Mouse (Mus musculus): ENCODE results near the gene Rdh16f2. TPM values are rescaled to one million over a fixed set of nuclear protein-coding genes. Genes with fewer than 3 reads are reported as not detected.
"Not testable (repeated sequence)": the region's sequence is repeated elsewhere in the genome, so short reads cannot be mapped to it uniquely, and the experiment has no call there.

Gene Rdh16f2
- polyA plus RNA-seq (2012; rRNA removed) (not detected in 2 replicates), polyA plus RNA-seq (2014; fragmentation: Nextera tagmentation; extraction: Ambion mirVana) (not detected in 2 replicates)

DNA sequence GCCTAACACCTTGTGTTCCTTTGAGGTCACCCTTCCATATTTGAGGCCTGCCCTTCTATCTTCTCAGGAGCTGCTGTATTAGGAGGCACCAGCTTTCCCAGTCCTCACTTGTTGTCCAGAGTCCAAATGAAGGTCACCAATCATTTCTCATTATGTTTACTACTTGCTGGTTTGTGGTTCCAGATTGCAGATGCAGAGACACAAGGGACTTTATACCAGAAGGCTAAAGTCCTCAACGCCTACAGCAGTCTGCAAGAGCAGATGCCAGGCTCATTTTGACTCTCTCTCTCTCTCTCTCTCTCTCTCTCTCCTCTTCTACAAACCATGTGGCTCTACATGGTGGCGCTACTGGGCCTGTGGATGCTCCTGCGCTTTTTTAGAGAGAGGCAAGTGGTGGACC, at the start of gene Rdh16f2:
TSS of gene Rdh16f2 (plus strand) at position 243 of the 400 bp plus-strand sequence.
- 79% methylated on average over 3 of the region's 3 CpGs for WGBS
- no peak within 1 kb of the TSS for H3K4me3 ChIP-seq (replicated peaks; ENCODE audit: low read length)
- DNase-seq (ENCODE audit: low spot score) (no peak), ATAC-seq (ENCODE audit: low FRiP score, low read depth) (no peak)
- H3K4me2 ChIP-seq (replicated peaks; ENCODE audit: low read depth, low read length, severe bottlenecking) = no peak within 1 kb of the TSS
- H3K9me3 ChIP-seq (ENCODE audit: control insufficient read depth, low read length) = no peaks in the 10 kb centered on the region
- H3K36me3 ChIP-seq (ENCODE audit: control insufficient read depth, insufficient read depth, low read length) = no peaks in the 10 kb centered on the region
- H3K4me1 ChIP-seq (ENCODE audit: control insufficient read depth, insufficient read depth, low read length) = no peaks in the 10 kb centered on the region
- H3K27ac ChIP-seq (replicated peaks; ENCODE audit: low read depth, low read length) = no peak within 1 kb of the TSS
- no peak for TF ChIP-seq POLR2A (IDR thresholded peaks at IDR 0.05; ENCODE audit: borderline replicate concordance, extremely low read depth, insufficient read depth, insufficient read length)
- no peaks in the 10 kb centered on the region for H3K27me3 ChIP-seq (ENCODE audit: control insufficient read depth, insufficient read depth, low read length)
- H3K9ac ChIP-seq (ENCODE audit: low read depth, low read length, severe bottlenecking) = no peak within 1 kb of the TSS

DNA sequence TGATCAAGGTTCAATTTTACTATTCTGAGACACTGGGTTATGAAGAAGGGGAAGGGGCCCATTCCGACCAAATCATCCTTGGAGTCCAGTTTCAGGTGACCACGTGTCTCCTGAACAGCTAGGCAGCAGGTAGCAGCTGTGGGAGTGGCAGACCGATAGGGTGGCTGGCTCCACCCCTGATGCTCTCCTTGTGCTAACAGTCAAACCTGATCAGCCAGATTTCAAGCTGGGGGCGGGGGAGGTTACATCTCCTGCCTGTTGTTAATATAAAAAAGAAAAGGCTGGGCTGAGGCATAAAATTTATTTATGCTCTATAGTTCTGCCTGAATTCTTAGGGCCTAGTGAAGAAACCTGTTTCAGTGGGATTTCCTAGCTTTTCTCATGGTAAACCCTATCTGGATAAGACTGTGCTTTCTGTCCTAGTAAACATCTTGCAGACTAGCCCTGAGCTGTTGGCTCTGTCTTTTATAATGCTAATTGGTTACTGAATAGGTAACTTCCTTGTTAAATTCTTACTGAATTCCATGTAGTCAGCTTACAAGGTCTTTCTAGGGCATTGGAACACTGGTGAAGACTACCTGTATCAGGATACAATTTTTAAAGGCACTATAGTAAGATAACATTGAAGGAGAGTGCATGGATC, 48.9 kb upstream of the Rdh16f2 start:
- DNase-seq (ENCODE audit: low spot score); ATAC-seq (ENCODE audit: low FRiP score, low read depth); H3K4me3 ChIP-seq (replicated peaks; ENCODE audit: low read length); H3K9me3 ChIP-seq (ENCODE audit: control insufficient read depth, low read length); H3K36me3 ChIP-seq (ENCODE audit: control insufficient read depth, insufficient read depth, low read length); H3K27ac ChIP-seq (replicated peaks; ENCODE audit: low read depth, low read length); H3K9ac ChIP-seq (ENCODE audit: low read depth, low read length, severe bottlenecking); H3K4me2 ChIP-seq (replicated peaks; ENCODE audit: low read depth, low read length, severe bottlenecking); H3K27me3 ChIP-seq (ENCODE audit: control insufficient read depth, insufficient read depth, low read length); H3K4me1 ChIP-seq (ENCODE audit: control insufficient read depth, insufficient read depth, low read length): not testable (repeated sequence)
- 66% methylated on average over 4 of the region's 4 CpGs for whole genome bisulfite sequencing

DNA sequence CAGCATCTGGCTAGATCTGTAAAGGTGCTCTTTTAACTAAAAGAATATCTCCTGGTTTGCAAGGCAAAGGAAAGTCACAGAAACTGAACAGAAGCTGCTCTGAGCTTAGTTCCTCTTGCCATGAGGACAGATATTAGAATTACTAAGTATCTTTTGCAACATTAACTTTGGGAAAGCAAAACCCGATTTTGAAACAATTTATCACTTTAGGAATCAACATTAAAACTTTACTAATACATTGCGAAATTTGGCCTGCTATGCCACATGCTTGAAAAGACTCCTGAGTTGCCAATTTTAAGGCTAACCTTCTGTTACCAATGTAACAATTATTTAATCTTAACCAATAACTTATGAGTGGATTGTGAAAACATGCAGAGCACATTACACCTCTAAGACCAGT, 44.5 kb upstream of the Rdh16f2 start:
- not testable (repeated sequence) for H3K27ac ChIP-seq (replicated peaks; ENCODE audit: low read depth, low read length); H3K36me3 ChIP-seq (ENCODE audit: control insufficient read depth, insufficient read depth, low read length); DNase-seq (ENCODE audit: low spot score); H3K4me1 ChIP-seq (ENCODE audit: control insufficient read depth, insufficient read depth, low read length); H3K27me3 ChIP-seq (ENCODE audit: control insufficient read depth, insufficient read depth, low read length); ATAC-seq (ENCODE audit: low FRiP score, low read depth); H3K4me3 ChIP-seq (replicated peaks; ENCODE audit: low read length); H3K9ac ChIP-seq (ENCODE audit: low read depth, low read length, severe bottlenecking); H3K9me3 ChIP-seq (ENCODE audit: control insufficient read depth, low read length); H3K4me2 ChIP-seq (replicated peaks; ENCODE audit: low read depth, low read length, severe bottlenecking)
- WGBS = 87% methylated on average over 2 of the region's 2 CpGs

DNA sequence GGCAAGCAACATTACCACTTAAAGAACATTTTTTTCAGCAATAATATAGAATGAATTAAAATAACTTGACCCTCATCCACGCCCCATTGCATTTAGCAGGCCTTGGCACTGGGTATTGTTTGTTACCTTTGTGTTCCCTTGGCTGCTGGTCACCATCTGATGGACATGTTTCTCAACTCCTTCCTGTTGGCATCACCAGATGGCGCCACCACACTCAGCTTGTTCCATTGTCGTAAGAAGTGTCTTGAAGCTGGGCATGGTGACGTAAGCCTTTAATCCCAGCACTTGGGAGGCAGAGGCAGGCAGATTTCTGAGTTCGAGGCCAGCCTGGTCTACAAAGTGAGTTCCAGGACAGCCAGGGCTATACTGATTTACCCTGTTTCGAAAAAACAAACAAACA, 40.9 kb upstream of the Rdh16f2 start:
- no peak overlapping the region for H3K4me2 ChIP-seq (replicated peaks; ENCODE audit: low read depth, low read length, severe bottlenecking)
- 76% methylated on average over 6 of the region's 6 CpGs for WGBS
- no peak overlapping the region for H3K27ac ChIP-seq (replicated peaks; ENCODE audit: low read depth, low read length)
- no peak for ATAC-seq (ENCODE audit: low FRiP score, low read depth)
- no peaks in the 10 kb centered on the region for H3K27me3 ChIP-seq (ENCODE audit: control insufficient read depth, insufficient read depth, low read length)
- TF ChIP-seq POLR2A (IDR thresholded peaks at IDR 0.05; ENCODE audit: borderline replicate concordance, extremely low read depth, insufficient read depth, insufficient read length) = no peak
- H3K4me1 ChIP-seq (ENCODE audit: control insufficient read depth, insufficient read depth, low read length) = no peaks in the 10 kb centered on the region
- no peak overlapping the region for H3K9ac ChIP-seq (ENCODE audit: low read depth, low read length, severe bottlenecking)
- no peaks in the 10 kb centered on the region for H3K9me3 ChIP-seq (ENCODE audit: control insufficient read depth, low read length)
- no peak overlapping the region for H3K4me3 ChIP-seq (replicated peaks; ENCODE audit: low read length)
- no peaks in the 10 kb centered on the region for H3K36me3 ChIP-seq (ENCODE audit: control insufficient read depth, insufficient read depth, low read length)
- no peak for DNase-seq (ENCODE audit: low spot score)

DNA sequence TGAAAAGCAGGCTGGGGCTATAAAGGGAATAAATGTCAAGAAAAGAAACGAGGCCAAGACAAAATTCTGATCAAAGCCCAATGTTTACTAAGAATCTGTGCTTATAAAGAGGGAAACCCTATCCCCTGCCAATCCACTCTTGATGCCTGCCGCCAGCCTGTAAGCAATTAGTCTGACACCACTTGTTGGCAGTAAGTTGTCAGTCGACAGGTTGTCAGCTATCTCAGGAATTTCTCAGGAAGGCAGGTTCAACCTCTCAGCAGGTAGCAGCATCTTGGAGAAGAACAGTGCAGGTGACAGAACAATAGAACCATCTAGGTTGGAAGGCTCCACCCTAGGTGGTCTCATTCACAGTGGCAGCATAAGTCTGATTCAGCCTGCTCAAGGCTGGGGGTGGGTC, 37.2 kb upstream of the Rdh16f2 start:
- no peak overlapping the region for H3K4me3 ChIP-seq (replicated peaks; ENCODE audit: low read length)
- ATAC-seq (ENCODE audit: low FRiP score, low read depth) = no peak
- no peaks in the 10 kb centered on the region for H3K36me3 ChIP-seq (ENCODE audit: control insufficient read depth, insufficient read depth, low read length)
- H3K4me1 ChIP-seq (ENCODE audit: control insufficient read depth, insufficient read depth, low read length) = no peaks in the 10 kb centered on the region
- no peaks in the 10 kb centered on the region for H3K9me3 ChIP-seq (ENCODE audit: control insufficient read depth, low read length)
- H3K4me2 ChIP-seq (replicated peaks; ENCODE audit: low read depth, low read length, severe bottlenecking) = no peak overlapping the region
- H3K27ac ChIP-seq (replicated peaks; ENCODE audit: low read depth, low read length) = no peak overlapping the region
- 58% methylated on average over 3 of the region's 3 CpGs for WGBS
- no peaks in the 10 kb centered on the region for H3K27me3 ChIP-seq (ENCODE audit: control insufficient read depth, insufficient read depth, low read length)
- no peak overlapping the region for H3K9ac ChIP-seq (ENCODE audit: low read depth, low read length, severe bottlenecking)
- no peak for DNase-seq (ENCODE audit: low spot score)
- no peak for TF ChIP-seq POLR2A (IDR thresholded peaks at IDR 0.05; ENCODE audit: borderline replicate concordance, extremely low read depth, insufficient read depth, insufficient read length)

DNA sequence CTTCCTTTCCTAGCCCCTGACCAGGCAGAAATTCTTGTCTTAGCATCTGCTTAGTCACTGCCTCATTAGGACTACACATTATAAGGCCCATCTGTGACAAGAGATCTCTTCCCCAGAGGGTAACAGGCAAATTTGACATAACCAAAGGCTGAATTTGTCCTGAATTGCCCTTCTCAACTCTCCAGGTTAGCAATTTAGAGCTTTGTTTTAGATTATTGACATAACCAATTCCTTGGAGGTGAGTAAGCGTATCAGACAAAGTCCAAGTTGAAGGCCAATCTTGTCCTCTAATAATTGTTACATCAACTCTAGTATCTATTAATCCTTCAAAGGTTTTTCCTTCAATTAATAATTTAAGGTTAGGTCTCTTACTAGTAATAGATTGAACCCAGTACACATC, 32.1 kb upstream of the Rdh16f2 start:
- H3K4me3 ChIP-seq (replicated peaks; ENCODE audit: low read length); H3K9me3 ChIP-seq (ENCODE audit: control insufficient read depth, low read length); DNase-seq (ENCODE audit: low spot score); H3K4me1 ChIP-seq (ENCODE audit: control insufficient read depth, insufficient read depth, low read length); H3K27me3 ChIP-seq (ENCODE audit: control insufficient read depth, insufficient read depth, low read length); H3K36me3 ChIP-seq (ENCODE audit: control insufficient read depth, insufficient read depth, low read length); H3K9ac ChIP-seq (ENCODE audit: low read depth, low read length, severe bottlenecking); H3K4me2 ChIP-seq (replicated peaks; ENCODE audit: low read depth, low read length, severe bottlenecking); ATAC-seq (ENCODE audit: low FRiP score, low read depth); H3K27ac ChIP-seq (replicated peaks; ENCODE audit: low read depth, low read length): not testable (repeated sequence)
- 95% methylated on average over 1 of the region's 1 CpGs for WGBS

Data from limb, embryonic 14.5 days (tissue).